Mouse (Mus musculus): ENCODE measurements around the gene Kif28. TPM values are rescaled to one million over a fixed set of nuclear protein-coding genes. Genes with fewer than 3 reads are reported as not detected.
A peak's percentile ranks its signal among the peaks of the same experiment; 100 is the strongest.

Gene Kif28
- total RNA-seq, 1 experiment, result 0.18 TPM

GRCm38 (mm10) chr1:179667450-179667849 is 77.6 kb downstream of the Kif28 start:
- Histone ChIP-seq H3K4me3 (ENCODE audit: insufficient read depth in 1 of 2, low read depth in 1 of 2, low read length in 2 of 2, poor library complexity in 1 of 2, severe bottlenecking in 1 of 2) (peak overlapping the region; percentile 90 to 93), H3K9me3 (ENCODE audit: control insufficient read depth, insufficient read depth, low read depth, low read length) (no peaks in the 10 kb centered on the region), H3K36me3 (ENCODE audit: control insufficient read depth, insufficient read depth, low read length, poor library complexity, severe bottlenecking) (no peaks in the 10 kb centered on the region), H3K9ac (ENCODE audit: insufficient read depth, low read depth, low read length, poor library complexity, severe bottlenecking) (peak overlapping the region; percentile 80; the same call in 1 of the 2 replicates), H3K4me1 (ENCODE audit: control insufficient read depth in 2 of 2, insufficient read depth in 2 of 2, low read length in 2 of 2, poor library complexity in 1 of 2) (no peaks in the 10 kb centered on the region), H3K27ac (ENCODE audit: insufficient read depth, low read depth, low read length, poor library complexity, severe bottlenecking) (no peak overlapping the region)
- in situ Hi-C loops (cut with MboI; ENCODE audit: low sequenced_read_pairs in 2 of 2, unreplicated experiment in 2 of 2), result no loop called here
- no peak for DNase-seq (ENCODE audit: low read depth, low spot score)
- TF ChIP-seq CHD2 (IDR thresholded peaks at IDR 0.05; ENCODE audit: low read depth, low read length) (no peak), ZNF384 (IDR thresholded peaks at IDR 0.05; ENCODE audit: low read depth, low read length) (no peak), HCFC1 (IDR thresholded peaks at IDR 0.05; ENCODE audit: borderline replicate concordance, insufficient read depth, low read length) (no peak), MAFK (IDR thresholded peaks at IDR 0.05; ENCODE audit: insufficient read depth, low read depth, low read length) (no peak), ZC3H11A (IDR thresholded peaks at IDR 0.05; ENCODE audit: borderline replicate concordance, low read depth, low read length) (no peak)

DNA sequence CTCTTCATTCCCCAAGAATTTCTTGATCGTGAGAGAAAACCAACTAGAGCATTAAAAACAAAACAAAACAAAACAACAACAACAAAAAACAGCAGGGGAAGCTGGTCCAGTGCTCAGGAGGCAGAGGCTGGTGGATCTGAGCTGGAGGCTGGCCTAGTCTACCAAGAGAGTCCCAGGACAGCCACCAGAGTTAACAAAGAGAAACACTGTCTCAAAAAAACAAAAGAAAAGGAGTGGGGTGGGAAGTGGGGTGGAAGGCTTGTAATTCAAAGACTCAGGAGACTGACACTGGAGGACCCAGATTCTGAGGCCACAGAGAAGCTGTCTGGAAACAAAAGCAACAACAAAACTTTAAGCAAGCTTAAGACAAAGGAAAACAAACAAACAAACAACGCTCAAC is 78.1 kb downstream of the Kif28 start:
- in situ Hi-C loops (cut with MboI; ENCODE audit: low sequenced_read_pairs in 2 of 2, unreplicated experiment in 2 of 2), result no loop called here
- no peak overlapping the region for H3K4me3 ChIP-seq (ENCODE audit: insufficient read depth in 1 of 2, low read depth in 1 of 2, low read length in 2 of 2, poor library complexity in 1 of 2, severe bottlenecking in 1 of 2)
- no peak for DNase-seq (ENCODE audit: low read depth, low spot score)
- H3K27ac ChIP-seq (ENCODE audit: insufficient read depth, low read depth, low read length, poor library complexity, severe bottlenecking), result no peak overlapping the region
- H3K36me3 ChIP-seq (ENCODE audit: control insufficient read depth, insufficient read depth, low read length, poor library complexity, severe bottlenecking), result no peaks in the 10 kb centered on the region
- no peak overlapping the region for H3K9ac ChIP-seq (ENCODE audit: insufficient read depth, low read depth, low read length, poor library complexity, severe bottlenecking)
- TF ChIP-seq MAFK (IDR thresholded peaks at IDR 0.05; ENCODE audit: insufficient read depth, low read depth, low read length) (no peak), ZC3H11A (IDR thresholded peaks at IDR 0.05; ENCODE audit: borderline replicate concordance, low read depth, low read length) (no peak), HCFC1 (IDR thresholded peaks at IDR 0.05; ENCODE audit: borderline replicate concordance, insufficient read depth, low read length) (no peak), CHD2 (IDR thresholded peaks at IDR 0.05; ENCODE audit: low read depth, low read length) (no peak), ZNF384 (IDR thresholded peaks at IDR 0.05; ENCODE audit: low read depth, low read length) (no peak)
- H3K9me3 ChIP-seq (ENCODE audit: control insufficient read depth, insufficient read depth, low read depth, low read length), result no peaks in the 10 kb centered on the region
- no peaks in the 10 kb centered on the region for H3K4me1 ChIP-seq (ENCODE audit: control insufficient read depth in 2 of 2, insufficient read depth in 2 of 2, low read length in 2 of 2, poor library complexity in 1 of 2)

DNA sequence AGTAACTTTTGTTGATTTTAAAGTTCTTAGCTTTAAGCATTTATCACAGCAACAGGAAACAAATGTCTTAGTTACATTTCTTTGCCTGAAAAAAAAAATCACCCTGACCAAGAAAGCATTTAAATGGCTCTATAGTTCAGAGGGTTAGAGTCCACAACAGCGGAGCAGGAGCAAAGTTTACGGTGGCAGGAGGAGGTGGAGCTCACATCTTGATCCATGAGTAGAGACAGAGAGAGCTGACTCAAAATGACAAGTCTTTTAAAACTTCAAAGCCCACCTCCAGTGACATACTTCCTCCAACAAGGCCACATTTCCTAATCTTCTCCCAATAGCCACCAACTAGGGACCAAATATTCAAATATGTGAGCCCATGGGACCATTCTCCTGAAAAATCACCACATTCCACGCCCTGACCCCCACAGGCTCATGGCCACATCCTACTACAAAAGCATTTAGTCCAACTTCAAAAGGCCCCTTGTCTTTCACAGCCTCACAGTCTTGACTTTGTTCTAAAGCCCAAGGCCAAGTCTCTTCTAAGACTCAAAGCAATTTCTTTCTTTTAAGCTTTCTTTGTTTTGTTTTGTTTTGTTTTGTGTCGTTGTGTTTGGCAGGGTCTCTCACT is 80.7 kb downstream of the Kif28 start:
- no peak overlapping the region for H3K4me3 ChIP-seq (ENCODE audit: insufficient read depth in 1 of 2, low read depth in 1 of 2, low read length in 2 of 2, poor library complexity in 1 of 2, severe bottlenecking in 1 of 2)
- no peaks in the 10 kb centered on the region for H3K4me1 ChIP-seq (ENCODE audit: control insufficient read depth in 2 of 2, insufficient read depth in 2 of 2, low read length in 2 of 2, poor library complexity in 1 of 2)
- H3K36me3 ChIP-seq (ENCODE audit: control insufficient read depth, insufficient read depth, low read length, poor library complexity, severe bottlenecking), result no peaks in the 10 kb centered on the region
- TF ChIP-seq MAFK (IDR thresholded peaks at IDR 0.05; ENCODE audit: insufficient read depth, low read depth, low read length) (no peak), HCFC1 (IDR thresholded peaks at IDR 0.05; ENCODE audit: borderline replicate concordance, insufficient read depth, low read length) (no peak), ZC3H11A (IDR thresholded peaks at IDR 0.05; ENCODE audit: borderline replicate concordance, low read depth, low read length) (no peak), ZNF384 (IDR thresholded peaks at IDR 0.05; ENCODE audit: low read depth, low read length) (no peak), CHD2 (IDR thresholded peaks at IDR 0.05; ENCODE audit: low read depth, low read length) (no peak)
- H3K9ac ChIP-seq (ENCODE audit: insufficient read depth, low read depth, low read length, poor library complexity, severe bottlenecking), result no peak overlapping the region
- H3K9me3 ChIP-seq (ENCODE audit: control insufficient read depth, insufficient read depth, low read depth, low read length), result no peaks in the 10 kb centered on the region
- DNase-seq (ENCODE audit: low read depth, low spot score), result no peak
- in situ Hi-C loops (cut with MboI; ENCODE audit: low sequenced_read_pairs in 2 of 2, unreplicated experiment in 2 of 2), result no loop called here
- H3K27ac ChIP-seq (ENCODE audit: insufficient read depth, low read depth, low read length, poor library complexity, severe bottlenecking), result no peak overlapping the region

GRCm38 (mm10) chr1:179663065-179663464 is 82.0 kb downstream of the Kif28 start:
- no peak for DNase-seq (ENCODE audit: low read depth, low spot score)
- in situ Hi-C loops (cut with MboI; ENCODE audit: low sequenced_read_pairs in 2 of 2, unreplicated experiment in 2 of 2), result no loop called here
- Histone ChIP-seq H3K9me3 (ENCODE audit: control insufficient read depth, insufficient read depth, low read depth, low read length) (no peaks in the 10 kb centered on the region), H3K27ac (ENCODE audit: insufficient read depth, low read depth, low read length, poor library complexity, severe bottlenecking) (no peak overlapping the region), H3K36me3 (ENCODE audit: control insufficient read depth, insufficient read depth, low read length, poor library complexity, severe bottlenecking) (no peaks in the 10 kb centered on the region), H3K9ac (ENCODE audit: insufficient read depth, low read depth, low read length, poor library complexity, severe bottlenecking) (no peak overlapping the region), H3K4me3 (ENCODE audit: insufficient read depth in 1 of 2, low read depth in 1 of 2, low read length in 2 of 2, poor library complexity in 1 of 2, severe bottlenecking in 1 of 2) (no peak overlapping the region), H3K4me1 (ENCODE audit: control insufficient read depth in 2 of 2, insufficient read depth in 2 of 2, low read length in 2 of 2, poor library complexity in 1 of 2) (no peaks in the 10 kb centered on the region)
- TF ChIP-seq CHD2 (IDR thresholded peaks at IDR 0.05; ENCODE audit: low read depth, low read length), result no peak
- TF ChIP-seq ZC3H11A (IDR thresholded peaks at IDR 0.05; ENCODE audit: borderline replicate concordance, low read depth, low read length), result no peak
- no peak for TF ChIP-seq ZNF384 (IDR thresholded peaks at IDR 0.05; ENCODE audit: low read depth, low read length)
- no peak for TF ChIP-seq MAFK (IDR thresholded peaks at IDR 0.05; ENCODE audit: insufficient read depth, low read depth, low read length)
- TF ChIP-seq HCFC1 (IDR thresholded peaks at IDR 0.05; ENCODE audit: borderline replicate concordance, insufficient read depth, low read length), result no peak
